Mouse (Mus musculus) hindbrain, postnatal 0 days (tissue): ENCODE results near the gene Smpd3. TPM values are rescaled to one million over a fixed set of nuclear protein-coding genes. Genes with fewer than 3 reads are reported as not detected.
"Not testable (repeated sequence)": the region's sequence is repeated elsewhere in the genome, so short reads cannot be mapped to it uniquely, and the experiment has no call there.

ENCODE experiments used
- ATAC-seq: fragments of 200-750 bp; cut with Nextera tagmentation; 2 replicates; pipeline ENCODE4 v1.8.0; 2017; ENCODE audit warnings: mild to moderate bottlenecking, moderate TSS enrichment, moderate library complexity
- DNase-seq: peaks from one replicate; pipeline ENCODE4 v3.0.0-alpha.2; 2015; ENCODE audit warnings: low spot score
- H3K27ac ChIP-seq: fragments of 300-500 bp; sonication (generic); 2 replicates; pipeline ENCODE4 v1.5.1; 2014; ENCODE audit warnings: mild to moderate bottlenecking
- H3K27me3 ChIP-seq: fragments of 300-500 bp; sonication (generic); 2 replicates; pipeline ENCODE4 v1.6.1; 2014; ENCODE audit warnings: low read length, mixed read lengths; ENCODE audit not compliant: insufficient read depth
- H3K36me3 ChIP-seq: fragments of 300-500 bp; sonication (generic); 2 replicates; pipeline ENCODE4 v1.6.1; 2014; ENCODE audit warnings: low read length, mixed read lengths; ENCODE audit not compliant: insufficient read depth
- H3K4me1 ChIP-seq: fragments of 300-500 bp; sonication (generic); 2 replicates; pipeline ENCODE4 v1.6.1; 2014; ENCODE audit warnings: antibody characterized with exemption, low read length, mixed read lengths; ENCODE audit not compliant: insufficient read depth
- H3K4me2 ChIP-seq: fragments of 300-500 bp; sonication (generic); 2 replicates; pipeline ENCODE4 v1.6.1; 2014; ENCODE audit warnings: low read depth, mild to moderate bottlenecking, low read length, moderate library complexity, mixed read lengths
- H3K4me3 ChIP-seq: fragments of 300-500 bp; sonication (generic); 2 replicates; pipeline ENCODE4 v1.5.1; 2014; ENCODE audit warnings: low read length
- H3K9ac ChIP-seq: fragments of 300-500 bp; sonication (generic); replicated peaks from 2 replicates; pipeline ENCODE4 v1.6.1; 2014; ENCODE audit warnings: mild to moderate bottlenecking, low read length, moderate library complexity, mixed read lengths
- H3K9me3 ChIP-seq: fragments of 300-500 bp; sonication (generic); 2 replicates; pipeline ENCODE4 v1.6.1; 2016; ENCODE audit warnings: low read length, mixed read lengths
- CTCF ChIP-seq: IDR thresholded peaks from 2 replicates; pipeline ENCODE4 v1.5.1; 2016; ENCODE audit warnings: antibody characterized with exemption, control low read depth, low read depth
- WGBS: fragments of 180-500 bp; shearing (Covaris S2); extraction: QIAGEN DNeasy Blood & Tissue Kit; methylation state at CpG from one replicate; pipeline ENCODE4 v1.1.7; 2014; 5-methylcytosine and 5-hydroxymethylcytosine counted together
- polyA plus RNA-seq: library from polyadenylated mRNA; unstranded; fragments of >200 nt; fragmentation: Nextera tagmentation; extraction: Ambion mirVana; gene quantifications from 2 replicates; pipeline ENCODE4 v1.2.1, GENCODE M21; 2015
- total RNA-seq: library from RNA; depleted of rRNA; stranded (reverse); fragments of >200 nt; gene quantifications from 2 replicates; pipeline ENCODE4 v1.2.3, GENCODE M21; 2014

Smpd3 gene
- total and polyA plus RNA-seq, 2 experiments from 2014 or later: 58.2 to 88.3 TPM

GRCm38 (mm10) chr8:106316506-106316905 is 21.3 kb downstream of the Smpd3 start:
- Histone ChIP-seq H3K27me3 (no peaks in the 10 kb centered on the region), H3K4me1 (no peaks in the 10 kb centered on the region; the same call in 1 of the 2 replicates), H3K27ac (no peak overlapping the region), H3K9ac (no peak overlapping the region), H3K9me3 (no peaks in the 10 kb centered on the region), H3K36me3 (no peaks in the 10 kb centered on the region), H3K4me2 (no peak overlapping the region), H3K4me3 (no peak overlapping the region)
- 77% methylated on average over 10 of the region's 10 CpGs for WGBS
- DNase-seq (no peak), ATAC-seq (no peak)
- no peak for TF ChIP-seq CTCF

- Histone ChIP-seq H3K36me3 (no peaks in the 10 kb centered on the region), H3K4me2 (no peak overlapping the region), H3K9me3 (no peaks in the 10 kb centered on the region), H3K27me3 (no peaks in the 10 kb centered on the region), H3K27ac (no peak overlapping the region), H3K4me1 (no peaks in the 10 kb centered on the region; the same call in 1 of the 2 replicates), H3K4me3 (no peak overlapping the region), H3K9ac (no peak overlapping the region)
- WGBS: 88% methylated on average over 6 of the region's 6 CpGs
- no peak for ATAC-seq
- TF ChIP-seq CTCF: peak; percentile 13; the same call in 1 of the 2 replicates
- DNase-seq: no peak
These were observed 22.2 kb downstream of the Smpd3 start for GRCm38 (mm10) chr8:106315402-106316187.

DNA sequence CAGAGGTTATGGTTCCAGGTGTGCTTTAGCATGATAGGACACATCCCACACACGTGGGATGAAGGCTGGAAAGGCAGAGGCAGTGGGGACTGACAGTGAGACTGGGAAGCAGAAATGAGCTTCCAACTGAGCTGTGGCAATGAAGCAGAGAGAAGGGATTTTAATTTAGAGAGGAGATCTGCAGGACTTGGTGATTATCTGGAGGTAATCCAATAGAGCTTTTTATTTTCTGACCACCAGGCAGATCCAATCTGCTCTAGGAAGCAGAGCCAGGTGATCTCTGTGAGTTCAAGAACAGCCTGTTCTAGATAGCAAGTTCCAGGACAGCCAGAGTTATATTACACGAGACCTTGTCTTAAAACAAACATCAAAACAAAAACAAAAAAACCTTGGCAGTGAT is 24.0 kb downstream of the Smpd3 start:
- Histone ChIP-seq H3K9me3 (no peaks in the 10 kb centered on the region), H3K27me3 (no peaks in the 10 kb centered on the region), H3K9ac (no peak overlapping the region), H3K4me3 (no peak overlapping the region), H3K4me1 (no peaks in the 10 kb centered on the region), H3K27ac (no peak overlapping the region), H3K36me3 (no peaks in the 10 kb centered on the region), H3K4me2 (no peak overlapping the region)
- TF ChIP-seq CTCF: no peak
- ATAC-seq (no peak), DNase-seq (no peak)
- 49% methylated on average over 2 of the region's 2 CpGs for WGBS

- Histone ChIP-seq H3K4me3 (no peak overlapping the region), H3K9ac (no peak overlapping the region), H3K4me1 (no peaks in the 10 kb centered on the region), H3K36me3 (no peaks in the 10 kb centered on the region), H3K27ac (no peak overlapping the region), H3K9me3 (no peaks in the 10 kb centered on the region), H3K27me3 (no peaks in the 10 kb centered on the region), H3K4me2 (no peak overlapping the region)
- no peak for ATAC-seq
- WGBS: 88% methylated on average over 6 of the region's 6 CpGs
- TF ChIP-seq CTCF: no peak
- DNase-seq: no peak
These were observed 24.6 kb downstream of the Smpd3 start for GRCm38 (mm10) chr8:106313120-106313737.

- WGBS: 89% methylated on average over 1 of the region's 1 CpGs
These were observed 25.8 kb downstream of the Smpd3 start for GRCm38 (mm10) chr8:106311967-106312366.

GRCm38 (mm10) chr8:106310026-106310652 is 27.6 kb downstream of the Smpd3 start:
- no peak for ATAC-seq
- no peaks in the 10 kb centered on the region for H3K27me3 ChIP-seq
- no peak for TF ChIP-seq CTCF
- no peak overlapping the region for H3K4me2 ChIP-seq
- H3K4me1 ChIP-seq: peaks cover 10% of the 10 kb centered on the region; the same call in 1 of the 2 replicates
- no peak overlapping the region for H3K27ac ChIP-seq
- no peak for DNase-seq
- 91% methylated on average over 5 of the region's 5 CpGs for WGBS
- H3K9me3 ChIP-seq: no peaks in the 10 kb centered on the region
- no peak overlapping the region for H3K4me3 ChIP-seq
- H3K36me3 ChIP-seq: no peaks in the 10 kb centered on the region
- no peak overlapping the region for H3K9ac ChIP-seq

More at GRCm38 (mm10) chr8:106311967-106312366, 25.8 kb downstream of the Smpd3 start:
- H3K4me1 ChIP-seq: peaks cover 5% of the 10 kb centered on the region; the same call in 1 of the 2 replicates
- H3K36me3 ChIP-seq: no peaks in the 10 kb centered on the region
- H3K4me3 ChIP-seq: no peak overlapping the region
- H3K4me2 ChIP-seq: no peak overlapping the region
- H3K9me3 ChIP-seq: no peaks in the 10 kb centered on the region
- DNase-seq: no peak
- H3K27ac ChIP-seq: no peak overlapping the region
- peak; percentile 32; the same call in 1 of the 2 replicates for TF ChIP-seq CTCF
- no peak for ATAC-seq
- no peak overlapping the region for H3K9ac ChIP-seq
- no peaks in the 10 kb centered on the region for H3K27me3 ChIP-seq

GRCm38 (mm10) chr8:106308082-106308786 is 29.6 kb downstream of the Smpd3 start:
- not testable (repeated sequence) for H3K36me3 ChIP-seq, H3K9me3 ChIP-seq, H3K27me3 ChIP-seq, H3K4me1 ChIP-seq, H3K4me2 ChIP-seq, H3K27ac ChIP-seq, H3K9ac ChIP-seq, H3K4me3 ChIP-seq, DNase-seq, ATAC-seq
- whole genome bisulfite sequencing: 57% methylated on average over 6 of the region's 6 CpGs
